Mouse (Mus musculus) large intestine, adult 2 months (tissue): Measurements from ENCODE around the gene Nptx1. TPM values are rescaled to one million over a fixed set of nuclear protein-coding genes. Genes with fewer than 3 reads are reported as not detected.

Source experiments
- DNase-seq: peaks from one replicate; pipeline ENCODE4 v3.0.0-alpha.2; 2012; ENCODE audit warnings: low read depth, low spot score
- WGBS: fragments of 180-500 bp; shearing (Covaris S2); methylation state at CpG from one replicate; pipeline ENCODE4 v1.1.7; 2018; 5-methylcytosine and 5-hydroxymethylcytosine counted together
- polyA plus RNA-seq: library from polyadenylated mRNA; depleted of rRNA; stranded (reverse); fragments of >200 nt; gene quantifications from 2 replicates; pipeline ENCODE4 v1.2.3, GENCODE M21; 2012; rRNA removed

Nptx1 gene
- 0.37 and 0.62 TPM in 2 replicates for polyA plus RNA-seq

- DNase-seq = no peak
- WGBS = under 1% methylated on average over 90 of the region's 90 CpGs
These were observed at the start of gene Nptx1 for GRCm38 (mm10) chr11:119547183-119547921. Nptx1 (minus strand) TSS chr11:119547753.

- WGBS = 26% methylated on average over 3 of the region's 3 CpGs
- DNase-seq = no peak
These were observed 46.4 kb upstream of the Nptx1 start for GRCm38 (mm10) chr11:119593966-119594365.

- 83% methylated on average over 7 of the region's 7 CpGs for WGBS
- DNase-seq = no peak
These were observed 41.7 kb upstream of the Nptx1 start for GRCm38 (mm10) chr11:119589242-119589641.

GRCm38 (mm10) chr11:119587112-119587511, 39.6 kb upstream of the Nptx1 start:
- WGBS = 64% methylated on average over 5 of the region's 5 CpGs
- DNase-seq = no peak

GRCm38 (mm10) chr11:119586511-119586910, 39.0 kb upstream of the Nptx1 start:
- DNase-seq = no peak
- 62% methylated on average over 4 of the region's 4 CpGs for WGBS

GRCm38 (mm10) chr11:119577721-119578120, 30.2 kb upstream of the Nptx1 start:
- 89% methylated on average over 2 of the region's 2 CpGs for WGBS
- DNase-seq = no peak

GRCm38 (mm10) chr11:119576855-119577254, 29.3 kb upstream of the Nptx1 start:
- WGBS = 18% methylated on average over 4 of the region's 4 CpGs

GRCm38 (mm10) chr11:119572316-119573010, 24.9 kb upstream of the Nptx1 start:
- WGBS = 43% methylated on average over 15 of the region's 15 CpGs
- DNase-seq = no peak

More at GRCm38 (mm10) chr11:119576855-119577254, 29.3 kb upstream of the Nptx1 start:
- no peak for DNase-seq

- no peak for DNase-seq
- WGBS = 57% methylated on average over 5 of the region's 5 CpGs
These were observed 18.6 kb upstream of the Nptx1 start for GRCm38 (mm10) chr11:119566188-119566587.

GRCm38 (mm10) chr11:119565684-119566083, 18.1 kb upstream of the Nptx1 start:
- no peak for DNase-seq
- WGBS = 47% methylated on average over 10 of the region's 10 CpGs

- WGBS = 57% methylated on average over 7 of the region's 7 CpGs
- DNase-seq = no peak
These were observed 17.5 kb upstream of the Nptx1 start for GRCm38 (mm10) chr11:119565021-119565420.

GRCm38 (mm10) chr11:119564383-119564782, 16.8 kb upstream of the Nptx1 start:
- WGBS = 82% methylated on average over 10 of the region's 10 CpGs
- DNase-seq = no peak

- no peak for DNase-seq
These were observed 15.6 kb upstream of the Nptx1 start for GRCm38 (mm10) chr11:119563166-119563565.

GRCm38 (mm10) chr11:119562286-119562685, 14.7 kb upstream of the Nptx1 start:
- 34% methylated on average over 6 of the region's 6 CpGs for WGBS
- DNase-seq = no peak

More at GRCm38 (mm10) chr11:119563166-119563565, 15.6 kb upstream of the Nptx1 start:
- WGBS = 50% methylated on average over 9 of the region's 9 CpGs

GRCm38 (mm10) chr11:119558870-119559610, 11.5 kb upstream of the Nptx1 start:
- no peak for DNase-seq
- WGBS = 48% methylated on average over 8 of the region's 9 CpGs

GRCm38 (mm10) chr11:119557940-119558869, 10.7 kb upstream of the Nptx1 start:
- no peak for DNase-seq
- WGBS = 35% methylated on average over 17 of the region's 17 CpGs

GRCm38 (mm10) chr11:119555170-119555569, 7.6 kb upstream of the Nptx1 start:
- DNase-seq = no peak
- 75% methylated on average over 7 of the region's 7 CpGs for WGBS

- 75% methylated on average over 7 of the region's 7 CpGs for WGBS
- no peak for DNase-seq
These were observed 7.2 kb upstream of the Nptx1 start for GRCm38 (mm10) chr11:119554706-119555105.
